Mouse (Mus musculus) myocyte (in vitro differentiated cells): ENCODE results near the gene Cel. TPM values are rescaled to one million over a fixed set of nuclear protein-coding genes. Genes with fewer than 3 reads are reported as not detected.

Experiments used
- H3K27me3 ChIP-seq: one replicate; pipeline ENCODE4 v1.6.1; 2011; ENCODE audit not compliant: control insufficient read depth, insufficient read depth, insufficient read length
- H3K36me3 ChIP-seq: one replicate; pipeline ENCODE4 v1.6.1; 2011; ENCODE audit not compliant: control insufficient read depth, insufficient read depth
- H3K4me2 ChIP-seq: one replicate; pipeline ENCODE4 v1.6.1; 2011; ENCODE audit warnings: low read depth, control low read depth
- H3K4me3 ChIP-seq: one replicate; pipeline ENCODE4 v1.5.1; 2011; ENCODE audit warnings: mild to moderate bottlenecking, control low read depth, moderate library complexity
- H3K79me2 ChIP-seq: one replicate; pipeline ENCODE4 v1.6.1; 2011; ENCODE audit not compliant: control insufficient read depth, insufficient read depth
- H3ac ChIP-seq: one replicate; pipeline ENCODE4 v1.6.1; 2011; ENCODE audit not compliant: control insufficient read depth, insufficient read length
- CEBPB ChIP-seq: IDR thresholded peaks from 2 replicates; pipeline ENCODE4 v1.6.1; 2011; ENCODE audit warnings: mild to moderate bottlenecking, moderate library complexity; ENCODE audit not compliant: poor library complexity, insufficient read depth, severe bottlenecking
- E2F4 ChIP-seq: IDR thresholded peaks from one replicate; pipeline ENCODE4 v1.6.1; 2011; ENCODE audit warnings: mild to moderate bottlenecking, control low read depth, moderate library complexity; ENCODE audit not compliant: insufficient read depth
- MAX ChIP-seq: IDR thresholded peaks from one replicate; pipeline ENCODE4 v1.6.1; 2011; ENCODE audit warnings: low read depth, mild to moderate bottlenecking, control low read depth
- MYOD1 ChIP-seq, 3 experiments: IDR thresholded peaks; one replicate each; pipeline ENCODE4 v1.6.1; 2011; ENCODE audit warnings: control low read depth in 2 of 3, low read depth in 2 of 3, mild to moderate bottlenecking in 2 of 3, moderate library complexity in 1 of 3; ENCODE audit not compliant: insufficient read length in 2 of 3, control insufficient read depth in 1 of 3
- MYOG ChIP-seq, 3 experiments: IDR thresholded peaks; one replicate each; pipeline ENCODE4 v1.6.1; 2011; ENCODE audit warnings: control low read depth in 2 of 3, low read depth in 2 of 3, mild to moderate bottlenecking in 2 of 3; ENCODE audit not compliant: insufficient read length in 2 of 3, control insufficient read depth in 1 of 3, insufficient read depth in 1 of 3
- POLR2A ChIP-seq: IDR thresholded peaks from one replicate; pipeline ENCODE4 v1.6.1; 2011; ENCODE audit warnings: low read depth, mild to moderate bottlenecking, control low read depth, moderate library complexity; ENCODE audit not compliant: insufficient read length
- POLR2AphosphoS2 ChIP-seq: IDR thresholded peaks from one replicate; pipeline ENCODE4 v1.6.1; 2011; ENCODE audit warnings: low read depth, control low read depth; ENCODE audit not compliant: insufficient read length
- REST ChIP-seq: IDR thresholded peaks from one replicate; pipeline ENCODE4 v1.6.1; 2011; ENCODE audit warnings: mild to moderate bottlenecking, control low read depth, moderate library complexity; ENCODE audit not compliant: insufficient read depth, insufficient read length
- SRF ChIP-seq: IDR thresholded peaks from one replicate; pipeline ENCODE4 v1.6.1; 2011; ENCODE audit warnings: low read depth; ENCODE audit not compliant: control insufficient read depth, insufficient read length
- TCF12 ChIP-seq: IDR thresholded peaks from one replicate; pipeline ENCODE4 v1.6.1; 2011; ENCODE audit warnings: mild to moderate bottlenecking, control low read depth; ENCODE audit not compliant: poor library complexity, insufficient read depth, severe bottlenecking
- TCF3 ChIP-seq: IDR thresholded peaks from one replicate; pipeline ENCODE4 v1.6.1; 2011; ENCODE audit warnings: low read depth, control low read depth; ENCODE audit not compliant: insufficient read length
- USF1 ChIP-seq: IDR thresholded peaks from one replicate; pipeline ENCODE4 v1.6.1; 2011; ENCODE audit warnings: low read depth, mild to moderate bottlenecking, control low read depth, moderate library complexity
- polyA plus RNA-seq: library from polyadenylated mRNA; unstranded; fragments of >200 nt; fragmentation: generic; extraction: Trizol; gene quantifications from one replicate; pipeline ENCODE4 v1.2.1, GENCODE M21; 2012; ENCODE audit warnings: missing spikeins

Cel gene
- polyA plus RNA-seq, 1 experiment = not detected

DNA sequence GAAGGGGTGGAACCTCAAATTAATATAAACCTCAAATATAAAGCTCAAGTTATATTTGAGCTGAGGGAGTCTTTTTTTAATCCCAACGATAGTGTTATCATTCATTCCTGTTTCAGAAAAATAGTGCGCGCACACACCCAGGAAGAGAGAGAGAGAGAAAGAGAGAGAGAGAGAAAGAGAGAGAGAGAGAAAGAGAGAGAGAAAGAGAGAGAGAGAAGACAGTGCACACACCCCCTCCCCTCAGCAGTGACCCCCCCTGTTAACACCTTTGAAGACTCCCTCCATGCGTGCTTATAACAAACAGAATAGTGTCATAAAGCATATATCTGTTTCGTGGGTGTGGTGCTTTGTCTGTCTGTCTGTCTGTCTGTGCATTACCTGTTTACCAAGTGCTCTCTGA lies 40.3 kb upstream of the Cel start:
- Histone ChIP-seq H3K4me3 (no peak overlapping the region), H3K36me3 (no peaks in the 10 kb centered on the region), H3K4me2 (no peak overlapping the region), H3K27me3 (no peaks in the 10 kb centered on the region), H3ac (no peak overlapping the region), H3K79me2 (no peaks in the 10 kb centered on the region)
- TF ChIP-seq MYOD1 (IDR thresholded peaks at IDR 0.05; ENCODE audit: control insufficient read depth in 1 of 3, insufficient read length in 2 of 3, low read depth in 2 of 3) = no peak
- no peak for TF ChIP-seq CEBPB
- TF ChIP-seq SRF = no peak
- no peak for TF ChIP-seq E2F4
- TF ChIP-seq USF1 = no peak
- TF ChIP-seq POLR2A = no peak
- TF ChIP-seq REST = no peak
- TF ChIP-seq TCF12 = no peak
- no peak for TF ChIP-seq MYOG (IDR thresholded peaks at IDR 0.05; ENCODE audit: control insufficient read depth in 1 of 3, insufficient read depth in 1 of 3, insufficient read length in 2 of 3, low read depth in 2 of 3)
- no peak for TF ChIP-seq POLR2AphosphoS2
- TF ChIP-seq MAX = no peak
- no peak for TF ChIP-seq TCF3

DNA sequence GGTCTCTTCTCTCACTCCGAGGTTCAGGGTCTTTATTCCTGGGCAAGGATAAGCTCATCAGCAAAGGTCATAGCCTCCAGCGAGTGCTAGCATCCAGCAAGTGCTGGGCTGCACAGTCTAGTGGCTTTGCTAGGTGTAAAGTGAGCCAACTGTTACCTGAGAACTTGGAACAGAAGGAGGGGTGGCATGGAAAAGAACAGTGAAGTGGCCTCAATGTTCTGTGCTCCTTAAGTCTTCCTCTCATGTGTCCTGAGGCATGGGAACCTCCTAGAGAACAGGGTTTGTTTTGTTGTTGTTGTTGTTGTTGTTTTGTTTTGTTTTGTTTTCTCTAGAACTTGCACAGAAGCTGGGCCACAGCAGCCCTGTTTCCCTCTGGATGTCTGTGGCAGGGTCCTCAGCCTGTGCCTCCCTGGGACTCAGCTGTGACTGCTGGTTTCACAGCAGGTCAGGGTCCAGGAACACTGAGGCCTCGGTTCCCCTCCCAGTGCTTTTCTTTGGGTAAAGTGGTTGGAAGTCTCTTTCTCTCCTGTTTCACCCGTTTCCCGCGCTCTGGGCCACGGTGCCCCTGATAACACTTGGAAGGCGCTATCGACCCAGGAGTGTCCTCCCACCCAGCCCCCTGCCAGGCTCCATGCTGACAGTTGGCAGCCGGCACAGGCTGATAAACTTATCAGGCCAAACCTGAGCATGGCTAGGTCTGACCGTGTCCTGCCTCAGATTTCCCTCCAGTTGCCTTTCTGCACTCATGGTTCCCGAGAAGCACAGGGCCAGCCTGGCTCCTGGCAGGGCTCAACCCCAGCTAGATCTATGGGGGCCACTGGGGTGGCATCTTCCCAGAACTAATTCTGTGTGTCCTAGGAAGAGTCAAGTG lies 38.8 kb upstream of the Cel start:
- Histone ChIP-seq H3K4me2 (no peak overlapping the region), H3K79me2 (no peaks in the 10 kb centered on the region), H3K36me3 (no peaks in the 10 kb centered on the region), H3K4me3 (no peak overlapping the region), H3K27me3 (no peaks in the 10 kb centered on the region), H3ac (no peak overlapping the region)
- TF ChIP-seq MAX (no peak), POLR2A (no peak), SRF (no peak), TCF3 (no peak), POLR2AphosphoS2 (no peak), MYOG (IDR thresholded peaks at IDR 0.05; ENCODE audit: control insufficient read depth in 1 of 3, insufficient read depth in 1 of 3, insufficient read length in 2 of 3, low read depth in 2 of 3) (no peak), E2F4 (no peak), USF1 (no peak), MYOD1 (IDR thresholded peaks at IDR 0.05; ENCODE audit: control insufficient read depth in 1 of 3, insufficient read length in 2 of 3, low read depth in 2 of 3) (no peak), TCF12 (no peak), CEBPB (no peak), REST (no peak)

DNA sequence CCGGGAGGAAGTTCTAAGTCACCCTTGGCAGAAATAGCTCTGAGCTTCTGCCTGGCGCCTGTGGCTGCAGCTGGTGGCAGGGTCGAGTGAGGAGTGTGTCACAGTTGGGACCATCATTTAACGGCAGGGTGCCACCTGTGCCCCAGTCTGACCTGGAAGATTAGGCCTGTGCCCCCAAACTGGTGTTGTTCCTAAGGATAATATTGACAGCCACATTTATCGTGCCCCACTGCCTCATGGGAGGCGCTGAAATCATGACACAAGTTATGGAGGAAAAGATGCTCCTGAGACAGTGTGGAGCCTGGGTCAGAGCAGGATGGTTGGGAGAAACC lies 36.3 kb upstream of the Cel start:
- H3K79me2 ChIP-seq = no peaks in the 10 kb centered on the region
- H3K4me3 ChIP-seq = no peak overlapping the region
- no peak overlapping the region for H3ac ChIP-seq
- no peak overlapping the region for H3K4me2 ChIP-seq
- no peaks in the 10 kb centered on the region for H3K36me3 ChIP-seq
- no peaks in the 10 kb centered on the region for H3K27me3 ChIP-seq
- no peak for TF ChIP-seq TCF3
- peak in 2 of 3 experiments; percentile 11 to 78 for TF ChIP-seq MYOD1 (IDR thresholded peaks at IDR 0.05; ENCODE audit: control insufficient read depth in 1 of 3, insufficient read length in 2 of 3, low read depth in 2 of 3)
- no peak for TF ChIP-seq TCF12

DNA sequence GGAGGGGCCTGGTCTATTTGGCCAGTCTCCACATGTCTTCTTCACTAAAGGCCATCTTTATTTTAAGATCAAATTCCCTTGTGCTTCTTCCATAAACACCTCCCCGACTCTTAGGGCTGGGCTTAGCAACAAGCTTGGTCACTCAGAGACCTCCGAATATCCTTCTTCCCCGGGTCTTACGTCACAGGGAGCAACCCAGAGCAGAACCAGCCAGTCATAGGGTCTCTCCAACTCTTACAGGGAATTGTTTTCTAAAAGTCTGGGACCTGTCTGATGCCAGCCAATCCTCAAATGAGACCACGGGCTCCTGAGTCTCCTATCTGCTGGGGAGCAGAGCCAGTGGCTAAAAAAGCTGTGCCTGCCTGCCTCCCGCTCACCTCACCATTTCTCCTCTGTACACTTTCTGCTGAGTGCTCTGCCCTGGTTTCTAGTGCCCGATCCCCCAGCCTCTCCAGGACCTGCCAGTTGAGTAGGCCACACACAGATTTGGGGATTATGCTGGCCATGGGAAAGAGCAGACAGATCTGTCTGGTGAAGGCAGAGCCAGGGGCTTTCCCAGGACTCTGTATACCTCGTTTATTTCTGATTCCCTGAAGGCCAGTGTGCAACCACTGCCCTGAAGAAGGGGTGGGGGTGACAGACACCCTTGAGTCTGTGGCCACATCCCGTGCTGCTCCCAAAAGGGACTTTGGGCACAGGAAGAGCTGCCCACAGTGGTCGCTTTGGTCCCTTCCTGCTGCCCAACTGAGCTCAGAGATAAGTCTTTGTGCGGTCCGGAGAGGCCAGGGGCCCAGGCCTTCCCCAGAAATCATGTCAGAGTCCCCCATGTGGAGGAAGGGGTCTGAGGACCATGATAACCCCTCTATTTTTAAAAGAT lies 35.7 kb upstream of the Cel start:
- Histone ChIP-seq H3K79me2 (no peaks in the 10 kb centered on the region), H3ac (no peak overlapping the region), H3K4me3 (no peak overlapping the region), H3K27me3 (no peaks in the 10 kb centered on the region), H3K4me2 (no peak overlapping the region), H3K36me3 (no peaks in the 10 kb centered on the region)
- TF ChIP-seq TCF12 (no peak), TCF3 (no peak), MYOG (IDR thresholded peaks at IDR 0.05; ENCODE audit: control insufficient read depth in 1 of 3, insufficient read depth in 1 of 3, insufficient read length in 2 of 3, low read depth in 2 of 3) (no peak), E2F4 (no peak), CEBPB (no peak), MAX (no peak), SRF (no peak), POLR2A (no peak), MYOD1 (IDR thresholded peaks at IDR 0.05; ENCODE audit: control insufficient read depth in 1 of 3, insufficient read length in 2 of 3, low read depth in 2 of 3) (no peak), POLR2AphosphoS2 (no peak), USF1 (no peak), REST (no peak)
